Mouse (Mus musculus) CH12.LX (cell line): Measurements from ENCODE around the gene Parm1. TPM values are rescaled to one million over a fixed set of nuclear protein-coding genes. Genes with fewer than 3 reads are reported as not detected.

ENCODE experiments used
- DNase-seq: peaks from one replicate; pipeline ENCODE4 v3.0.0-alpha.2; 2013; ENCODE audit errors: extremely low read depth
- H3K27ac ChIP-seq: 2 replicates; pipeline ENCODE4 v1.5.1; 2012; ENCODE audit warnings: low read depth, mild to moderate bottlenecking, control low read depth, moderate library complexity; ENCODE audit not compliant: insufficient read depth
- H3K27me3 ChIP-seq: replicated peaks from 2 replicates; pipeline ENCODE3; 2012; ENCODE audit warnings: inconsistent platforms
- H3K36me3 ChIP-seq, 2 experiments: replicated peaks in 1 of 2; 2 replicates each; pipeline versions ENCODE3 to v1.6.1; 2012; ENCODE audit warnings: inconsistent platforms in 1 of 2, low read length in 1 of 2, mild to moderate bottlenecking in 1 of 2, mixed read lengths in 1 of 2, moderate library complexity in 1 of 2; ENCODE audit not compliant: control insufficient read depth in 1 of 2, insufficient read depth in 1 of 2
- H3K4me1 ChIP-seq, 2 experiments: 2 replicates each; pipeline ENCODE4 v1.6.1; 2012; ENCODE audit warnings: inconsistent platforms in 1 of 2, moderate library complexity in 1 of 2; ENCODE audit not compliant: insufficient read depth in 2 of 2, control insufficient read depth in 1 of 2
- H3K4me2 ChIP-seq: 2 replicates; pipeline ENCODE4 v1.6.1; 2012; ENCODE audit warnings: low read depth, mild to moderate bottlenecking, control low read depth; ENCODE audit not compliant: poor library complexity, insufficient read depth, severe bottlenecking
- H3K4me3 ChIP-seq, 3 experiments: fragments of 150-350 bp in 1 of 3; sonication (generic) in 1 of 3; replicated peaks in 1 of 3; 2 replicates each; pipeline versions ENCODE3 to v1.5.1; 2011 to 2012; ENCODE audit warnings: low read depth in 2 of 3, low read length in 2 of 3, mild to moderate bottlenecking in 2 of 3, moderate library complexity in 2 of 3, control low read depth in 1 of 3, improper control_type of control experiment in 1 of 3, inconsistent platforms in 1 of 3, mixed read lengths in 1 of 3; ENCODE audit not compliant: poor library complexity in 1 of 3
- H3K79me2 ChIP-seq: replicated peaks from 2 replicates; pipeline ENCODE4 v1.6.1; 2012; ENCODE audit warnings: mild to moderate bottlenecking, moderate library complexity; ENCODE audit not compliant: control insufficient read depth, poor library complexity, insufficient read depth, severe bottlenecking; ENCODE audit errors: extremely low read depth
- H3K9ac ChIP-seq: 2 replicates; pipeline ENCODE4 v1.6.1; 2012; ENCODE audit warnings: low read depth, mild to moderate bottlenecking, control low read depth, moderate library complexity; ENCODE audit not compliant: insufficient read depth
- H3K9me3 ChIP-seq: replicated peaks from 2 replicates; pipeline ENCODE3; 2012; ENCODE audit warnings: low read length, inconsistent platforms, mixed read lengths
- BHLHE40 ChIP-seq: IDR thresholded peaks from 2 replicates; pipeline ENCODE4 v1.6.1; 2011; ENCODE audit warnings: mild to moderate bottlenecking, low read depth, low read length, improper control_type of control experiment
- E2F4 ChIP-seq: IDR thresholded peaks from 2 replicates; pipeline ENCODE4 v1.6.1; 2011; ENCODE audit warnings: low read depth, low read length, improper control_type of control experiment; ENCODE audit not compliant: insufficient replicate concordance
- ETS1 ChIP-seq: conservative IDR thresholded peaks from 2 replicates; pipeline ENCODE4 v1.6.1; 2012; ENCODE audit warnings: low read depth, mild to moderate bottlenecking, inconsistent platforms, low read length, improper control_type of control experiment, moderate library complexity
- KAT2A ChIP-seq: IDR thresholded peaks from 2 replicates; pipeline ENCODE4 v1.6.1; 2012; ENCODE audit warnings: low read length, improper control_type of control experiment, inconsistent platforms; ENCODE audit not compliant: insufficient replicate concordance
- MAX ChIP-seq: IDR thresholded peaks from 2 replicates; pipeline ENCODE4 v1.6.1; 2011; ENCODE audit warnings: low read length, improper control_type of control experiment
- MAZ ChIP-seq: IDR thresholded peaks from 2 replicates; pipeline ENCODE4 v1.6.1; 2012; ENCODE audit warnings: low read depth, mild to moderate bottlenecking, inconsistent platforms, low read length, improper control_type of control experiment, moderate library complexity
- MXI1 ChIP-seq: IDR thresholded peaks from 2 replicates; pipeline ENCODE4 v1.6.1; 2011; ENCODE audit warnings: mild to moderate bottlenecking, low read depth, low read length, improper control_type of control experiment
- MYC ChIP-seq: IDR thresholded peaks from 2 replicates; pipeline ENCODE4 v1.6.1; 2011; ENCODE audit warnings: low read depth, mild to moderate bottlenecking, improper control_type of control experiment, low read length
- NELFE ChIP-seq: IDR thresholded peaks from 2 replicates; pipeline ENCODE4 v1.6.1; 2011; ENCODE audit warnings: low read depth, low read length, improper control_type of control experiment
- NRF1 ChIP-seq: IDR thresholded peaks from 2 replicates; pipeline ENCODE4 v1.6.1; 2014; ENCODE audit warnings: low read depth, mild to moderate bottlenecking, inconsistent platforms, low read length, improper control_type of control experiment, moderate library complexity
- PAX5 ChIP-seq: IDR thresholded peaks from 2 replicates; pipeline ENCODE4 v1.6.1; 2012; ENCODE audit warnings: low read length, inconsistent platforms, mixed read lengths
- POLR2AphosphoS2 ChIP-seq: IDR thresholded peaks from 2 replicates; pipeline ENCODE4 v1.6.1; 2011; ENCODE audit warnings: low read depth, low read length, improper control_type of control experiment
- RAD21 ChIP-seq: IDR thresholded peaks from 2 replicates; pipeline ENCODE4 v1.6.1; 2011; ENCODE audit warnings: low read depth, mild to moderate bottlenecking, low read length, improper control_type of control experiment, moderate library complexity
- ZC3H11A ChIP-seq: IDR thresholded peaks from 2 replicates; pipeline ENCODE4 v1.6.1; 2012; ENCODE audit warnings: low read depth, mild to moderate bottlenecking, inconsistent platforms, low read length, improper control_type of control experiment
- ZKSCAN1 ChIP-seq: IDR thresholded peaks from 2 replicates; pipeline ENCODE4 v1.6.1; 2012; ENCODE audit warnings: low read depth, inconsistent platforms, low read length, improper control_type of control experiment, borderline replicate concordance
- dilution Hi-C: fragments of 300-500 bp; cut with MboI; formaldehyde crosslinking; loops from 2 replicates; pipeline ENCODE4 v1.14.3; 2020; ENCODE audit warnings: low sequenced_read_pairs; ENCODE audit not compliant: extremely low pct_unique_long_range_greater_than_20kb, extremely low pct_ligation_motif_present
- in situ Hi-C: fragments of 300-500 bp; cut with MboI; formaldehyde crosslinking; loops from 3 replicates; pipeline ENCODE4 v1.14.3; 2019; ENCODE audit warnings: low sequenced_read_pairs, low pct_ligation_motif_present, low pct_unique_long_range_greater_than_20kb, mixed read lengths
- polyA plus RNA-seq: library from polyadenylated mRNA; unstranded; fragments of >175 nt; gene quantifications from 2 replicates; pipeline ENCODE4 v1.2.1, GENCODE M21; 2012; ENCODE audit warnings: low read depth; ENCODE audit not compliant: insufficient read length
- total RNA-seq, 2 experiments: library from RNA; depleted of rRNA; stranded (reverse); fragments of 300-350 nt in 1 of 2; fragments of >200 nt in 1 of 2; gene quantifications; 2 replicates each; pipeline ENCODE4 v1.2.3; 2012 to 2014

Gene Parm1
- total and polyA plus RNA-seq, 3 experiments: 0.85 to 2.6 (median 0.90) TPM

DNA sequence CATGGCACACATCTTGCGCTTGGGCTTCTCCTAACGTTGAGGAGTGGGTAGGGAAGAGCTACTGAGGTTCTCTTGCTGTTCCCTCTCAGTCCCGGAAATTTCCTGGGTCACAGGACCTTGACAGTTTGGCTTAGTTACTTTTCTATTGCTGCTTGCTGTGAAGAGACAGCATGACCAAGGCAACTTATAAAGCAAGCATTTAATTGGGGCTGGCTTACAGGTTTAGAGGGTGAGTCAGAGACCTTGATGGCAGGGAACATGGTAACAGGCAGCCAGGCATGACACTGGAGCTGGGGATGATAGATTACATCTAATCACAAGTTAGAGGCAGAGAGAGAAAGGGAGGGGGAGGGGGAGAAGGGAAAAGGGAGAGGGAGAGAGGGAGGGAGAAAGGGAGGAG, 44.0 kb downstream of the Parm1 start:
- Histone ChIP-seq H3K4me2 (no peak overlapping the region), H3K27ac (no peak overlapping the region), H3K4me1 (no peaks in the 10 kb centered on the region), H3K4me3 (no peak overlapping the region), H3K27me3 (no peaks in the 10 kb centered on the region), H3K9ac (no peak overlapping the region), H3K9me3 (peaks cover 3% of the 10 kb centered on the region), H3K79me2 (no peaks in the 10 kb centered on the region), H3K36me3 (no peaks in the 10 kb centered on the region)
- in situ Hi-C loops: no loop called here
- DNase-seq: no peak
- dilution Hi-C loops: no loop called here
- no peak for TF ChIP-seq MYC

DNA sequence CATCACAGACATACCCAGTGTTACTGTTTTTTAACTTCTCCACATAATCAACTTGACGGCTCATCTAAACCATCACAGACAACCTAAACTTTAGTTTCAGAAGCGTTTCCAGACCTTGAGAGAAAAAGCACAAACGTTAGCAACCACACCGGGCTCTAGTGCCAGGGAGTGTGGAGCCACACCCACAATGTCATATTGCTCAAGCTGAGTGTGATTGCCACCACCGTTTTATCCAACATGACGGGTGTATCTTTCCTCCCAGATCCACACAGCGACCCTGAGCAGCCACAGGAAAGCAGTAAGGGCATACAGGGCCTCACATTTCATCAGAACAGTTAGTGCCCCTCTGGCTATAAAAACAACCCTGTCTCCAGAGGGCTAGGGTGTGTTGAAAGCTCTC, 45.1 kb downstream of the Parm1 start:
- Histone ChIP-seq H3K9ac (no peak overlapping the region), H3K9me3 (peaks cover 3% of the 10 kb centered on the region), H3K4me1 (no peaks in the 10 kb centered on the region), H3K4me3 (no peak overlapping the region), H3K4me2 (no peak overlapping the region), H3K27ac (no peak overlapping the region), H3K79me2 (no peaks in the 10 kb centered on the region), H3K36me3 (no peaks in the 10 kb centered on the region), H3K27me3 (no peaks in the 10 kb centered on the region)
- no peak for TF ChIP-seq MYC
- no peak for TF ChIP-seq PAX5
- no peak for TF ChIP-seq MAX
- TF ChIP-seq ZKSCAN1: no peak
- no peak for TF ChIP-seq NRF1
- no peak for TF ChIP-seq E2F4
- TF ChIP-seq KAT2A: no peak
- no peak for TF ChIP-seq POLR2AphosphoS2
- no peak for TF ChIP-seq ZC3H11A
- no peak for TF ChIP-seq BHLHE40
- no peak for TF ChIP-seq ETS1
- no peak for TF ChIP-seq RAD21
- TF ChIP-seq MAZ: no peak
- TF ChIP-seq NELFE: no peak
- TF ChIP-seq MXI1: no peak
- DNase-seq: no peak
- in situ Hi-C loops: no loop called here
- dilution Hi-C loops: no loop called here
